Mouse (Mus musculus) heart, adult 18-20 months (tissue): Measurements from ENCODE around the gene Spaca6. TPM values are rescaled to one million over a fixed set of nuclear protein-coding genes. Genes with fewer than 3 reads are reported as not detected.

Experiments
- DNase-seq, 2 experiments: peaks; one replicate each; pipeline ENCODE4 v3.0.0; 2021 to 2022; ENCODE audit warnings: mixed read lengths in 1 of 2
- long read RNA-seq, 2 experiments: library from polyadenylated mRNA; stranded (forward); transcript quantifications; one replicate each; pipeline ENCODE4 v2.0.0; 2021
- total RNA-seq, 2 experiments: library from RNA; stranded (reverse); gene quantifications; 2 replicates each; pipeline ENCODE4 v1.2.3; 2021

Gene Spaca6
- 1 to 10 TPM; 6.7 to 9.7 TPM for total RNA-seq
- long read RNA-seq, experiment 1, result 0 reads
- long read RNA-seq, experiment 2, partial matches to known transcripts, result 0 of 1 reads
- long read RNA-seq, experiment 2, other reads (novel, unspliced or antisense), result 0 of 1 reads

DNA sequence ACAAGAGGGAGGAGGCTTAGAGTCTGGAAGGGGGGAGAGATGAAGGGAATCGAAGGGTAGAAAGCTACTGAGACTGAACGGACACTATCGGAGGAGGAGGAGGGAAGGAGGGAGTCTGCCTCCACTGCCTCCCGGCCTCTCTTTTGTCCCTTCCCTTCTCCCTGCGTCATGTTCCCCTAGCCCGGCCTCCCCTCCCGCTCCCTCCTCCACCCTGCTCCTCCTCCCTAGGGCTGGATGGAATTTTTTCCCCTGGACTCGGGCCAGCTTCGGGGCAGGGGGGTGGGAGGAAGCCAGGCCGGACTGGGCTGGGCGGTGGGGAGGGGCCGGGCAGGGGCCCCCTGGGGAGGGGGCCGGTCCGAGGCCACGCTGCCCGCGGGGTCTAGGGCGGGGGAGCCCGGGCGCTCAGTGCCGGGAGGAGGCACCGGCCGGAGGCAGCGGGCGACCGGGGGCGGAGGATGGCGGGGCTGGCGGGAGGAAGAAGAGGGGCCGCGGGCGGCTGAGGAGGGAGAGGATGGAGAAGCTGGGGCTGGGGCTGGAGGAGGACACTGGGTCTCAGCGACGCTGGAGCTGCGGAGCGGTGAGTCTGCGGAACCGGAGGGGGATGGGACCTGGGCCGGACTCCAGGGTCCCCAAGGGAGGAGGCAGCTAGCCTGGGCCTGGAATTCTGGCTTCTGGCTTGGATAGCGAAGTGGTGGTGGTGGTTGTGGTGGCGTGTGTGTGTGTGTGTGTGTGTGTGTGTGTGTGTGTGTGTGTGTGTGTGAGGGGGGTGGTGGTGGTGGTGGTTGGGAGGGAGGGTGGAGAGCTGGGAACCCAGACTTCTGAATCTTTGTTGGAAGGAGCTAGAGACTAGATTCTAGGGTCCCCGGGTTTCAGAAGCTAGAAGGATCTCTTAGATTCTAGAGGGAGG lies at the start of gene Spaca6:
Gene Spaca6 (plus strand): TSS at position 408 of the 907 bp plus-strand sequence.
- peak; percentile 96 for DNase-seq

DNA sequence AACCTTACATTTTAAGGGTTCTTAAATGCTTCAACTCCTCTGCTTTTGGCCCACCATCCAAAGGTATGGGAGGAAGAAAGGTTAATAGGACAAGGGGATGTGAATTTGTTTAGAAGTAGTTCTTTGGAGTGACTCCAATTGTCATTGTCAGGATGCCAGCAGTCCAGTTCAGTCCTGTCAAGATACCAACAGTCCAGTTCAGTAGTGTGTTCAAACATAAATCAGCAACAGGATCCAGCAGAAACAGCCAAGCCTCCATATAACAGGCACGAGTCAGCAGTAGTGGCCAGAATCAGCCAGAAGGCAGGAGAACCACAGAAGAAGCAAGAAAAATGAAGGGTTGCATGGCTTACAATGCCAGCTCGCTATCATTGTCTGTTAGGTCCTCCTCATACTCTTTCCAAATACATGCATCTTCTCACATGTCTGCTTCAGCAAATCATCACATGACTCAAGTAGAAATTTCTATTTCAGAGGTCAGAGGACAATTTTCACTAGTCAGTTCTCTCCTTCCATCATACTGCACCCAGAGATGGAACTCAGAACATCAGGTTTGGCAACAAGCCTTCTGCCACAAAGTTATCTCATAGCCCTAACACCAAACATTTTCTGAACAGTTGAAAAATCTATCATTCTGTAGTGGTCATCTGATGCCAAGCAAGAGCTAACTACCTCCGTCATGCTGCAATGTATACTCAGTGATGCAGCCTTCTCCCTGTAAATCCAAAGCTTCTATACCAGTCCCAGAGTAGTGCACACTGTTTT lies 35.9 kb upstream of the Spaca6 start:
- DNase-seq, result no peak

DNA sequence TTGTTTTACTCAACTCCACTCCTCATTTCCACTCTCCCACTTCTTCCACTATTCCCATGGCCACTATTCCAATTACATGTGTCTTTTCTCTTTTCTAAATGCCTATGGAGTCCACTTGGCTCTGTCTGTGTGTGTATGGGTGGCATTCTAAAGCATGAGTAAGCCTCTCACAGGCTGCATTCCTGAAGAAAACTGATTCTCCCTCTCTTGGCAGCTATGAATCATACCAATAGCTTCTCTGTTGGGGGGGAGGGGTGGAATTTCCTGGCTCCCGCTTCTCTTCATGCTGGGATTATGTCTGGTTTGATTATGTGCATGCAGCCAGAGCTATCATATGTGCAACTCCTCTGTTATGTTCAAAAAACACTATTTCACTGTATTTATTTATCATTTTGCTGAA lies 34.4 kb upstream of the Spaca6 start:
- peak in 1 of 2 experiments; percentile 1 for DNase-seq

DNA sequence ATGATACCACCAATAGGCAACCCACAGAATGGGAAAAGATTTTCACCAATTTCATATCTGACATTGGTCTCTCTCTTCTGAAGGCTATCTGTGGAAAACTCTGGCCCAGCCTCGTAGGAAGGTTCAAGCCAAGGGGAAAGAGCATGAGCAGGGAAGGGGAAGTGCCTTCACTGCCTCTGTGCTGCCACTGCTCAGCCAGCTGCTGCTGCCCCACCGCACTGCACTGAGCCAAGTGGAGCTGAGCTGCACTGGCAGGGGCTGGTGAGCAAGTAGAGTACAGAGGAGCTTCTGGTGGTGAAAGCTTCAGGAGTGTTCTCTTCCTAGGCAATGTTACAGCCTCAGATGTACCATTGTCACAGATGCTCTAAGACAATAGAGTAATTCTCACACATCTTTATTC lies 31.4 kb upstream of the Spaca6 start:
- no peak for DNase-seq

DNA sequence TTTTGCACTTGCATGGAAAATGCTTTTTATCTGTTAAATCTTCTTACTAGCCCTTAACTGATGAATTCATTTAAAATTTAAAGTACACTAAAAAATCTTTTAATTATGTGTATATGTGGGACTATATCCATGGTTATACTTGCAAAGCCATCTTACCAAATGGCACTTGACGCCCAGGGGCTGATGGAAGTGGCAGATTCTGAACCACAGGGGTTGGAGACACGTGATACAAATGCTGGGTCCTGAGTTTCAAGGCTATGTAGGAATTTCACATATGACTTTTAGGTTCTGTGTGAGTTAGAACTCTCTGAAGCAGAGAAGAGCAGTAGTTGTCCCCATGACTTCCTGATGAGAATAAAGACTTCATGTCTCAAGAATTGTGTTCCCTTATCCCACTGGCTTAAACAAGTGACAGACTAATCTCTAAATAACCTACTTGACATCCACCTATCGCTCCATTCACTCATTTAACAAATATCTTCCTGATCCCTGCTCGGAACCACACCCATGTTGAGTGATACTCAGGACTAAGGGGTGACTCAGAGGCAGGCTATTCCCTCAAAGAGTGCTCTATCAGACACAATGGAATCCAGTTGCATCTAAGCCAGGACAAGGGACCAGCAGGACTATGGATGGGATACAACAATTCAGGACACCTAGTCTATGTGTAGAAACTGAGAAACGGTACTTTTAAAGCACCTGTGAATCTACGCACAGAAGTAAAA lies 3.2 kb upstream of the Spaca6 start:
- no peak for DNase-seq

DNA sequence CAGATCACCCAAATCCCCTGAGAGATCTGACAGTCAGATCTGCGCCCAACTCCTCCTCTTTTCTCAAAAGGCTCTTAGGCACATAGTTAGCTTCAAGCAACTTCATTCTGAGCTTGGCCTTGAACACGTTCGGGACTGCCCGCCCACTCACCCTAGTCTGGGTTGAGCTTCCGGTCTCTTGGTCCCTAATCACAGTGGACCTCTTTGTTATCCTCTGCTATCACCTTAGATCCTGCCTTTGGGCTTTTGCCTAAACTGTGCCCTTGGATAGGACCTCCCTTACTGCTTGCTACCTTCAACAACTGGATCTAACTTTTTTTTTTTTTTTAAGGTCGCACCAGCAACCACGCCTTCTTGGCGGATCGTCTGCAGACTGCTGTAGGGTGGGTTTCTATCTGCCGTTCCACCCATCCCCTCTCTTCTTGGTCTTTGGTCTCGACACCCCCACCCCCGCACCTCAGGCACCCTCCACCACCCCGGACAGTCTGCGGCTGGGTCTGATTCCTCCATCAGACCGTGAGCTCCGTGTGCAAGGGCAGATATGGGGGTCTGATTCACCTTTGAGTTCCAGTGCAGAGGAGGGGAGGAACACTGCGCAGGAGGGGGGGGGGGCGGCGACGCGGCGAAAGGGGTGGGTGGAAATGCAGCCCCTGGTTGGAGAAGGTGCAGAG lies 902 bp upstream of the Spaca6 start:
- DNase-seq, result peak; percentile 69 to 72

DNA sequence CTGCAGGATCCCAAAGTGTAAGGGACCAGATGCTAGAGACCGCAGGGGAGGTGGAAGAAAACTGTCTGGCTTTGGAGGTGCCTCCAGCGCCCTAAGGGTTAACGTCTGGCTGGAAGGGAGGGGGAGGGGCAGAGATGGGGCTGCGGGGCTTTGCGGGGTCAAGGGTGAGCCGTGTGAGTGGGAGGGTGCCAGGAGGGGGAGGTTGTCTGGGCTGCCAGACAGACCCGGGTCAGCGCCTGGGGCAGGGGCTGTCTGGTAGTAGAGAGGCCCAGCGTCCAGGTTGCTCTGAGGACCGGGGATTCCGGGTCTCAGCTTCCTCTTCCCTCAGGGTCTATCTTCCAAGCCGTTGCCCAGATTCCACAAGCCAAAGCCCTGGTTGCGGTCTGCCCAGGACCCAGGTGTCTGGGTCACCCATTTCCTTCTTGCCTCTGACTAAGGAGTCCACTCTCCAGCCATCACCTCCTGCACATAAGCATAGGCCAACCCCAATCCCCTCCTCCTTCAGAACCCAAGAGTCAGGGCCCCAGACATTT lies 766 bp downstream of the Spaca6 start:
- DNase-seq, result peak; percentile 46 to 66

DNA sequence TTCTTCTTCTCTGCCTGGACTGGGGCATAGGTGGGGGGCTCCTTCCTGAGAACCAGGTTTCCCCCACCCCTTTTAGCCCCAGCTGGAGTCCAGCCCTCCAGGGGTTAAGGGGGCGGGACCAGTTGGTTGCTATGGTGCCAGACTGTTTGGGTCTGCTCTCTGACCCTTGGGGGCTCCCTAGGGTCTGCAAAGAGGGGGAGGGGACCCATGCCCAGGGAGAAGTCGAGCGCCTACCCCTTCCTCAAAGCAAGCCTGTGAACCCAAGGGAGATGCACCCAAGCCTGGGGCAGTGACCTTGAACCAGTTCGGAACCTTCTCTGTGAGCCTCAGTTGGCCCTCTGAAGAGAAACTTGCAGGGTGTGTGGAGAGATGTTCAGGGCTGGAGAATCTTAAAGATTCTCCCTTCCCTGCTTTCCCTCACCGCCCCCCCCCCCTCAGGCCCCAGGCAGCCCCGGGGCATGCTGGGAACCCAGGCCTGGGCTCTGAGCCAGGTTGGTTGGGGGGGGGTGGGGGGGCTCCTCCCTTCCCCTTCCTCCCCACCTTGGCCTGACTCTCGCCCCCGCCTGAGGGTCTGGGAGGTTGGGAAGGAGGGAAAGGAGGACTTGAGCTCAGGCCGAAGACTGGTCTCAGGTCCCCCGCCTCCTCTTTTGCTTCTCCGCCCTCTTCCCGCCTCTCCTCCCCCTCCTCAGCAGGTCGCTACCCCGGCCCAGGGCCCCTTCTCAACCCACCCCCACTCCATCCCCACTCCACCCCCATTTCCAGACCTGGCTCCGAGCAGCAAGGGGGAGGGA lies 1.4 kb downstream of the Spaca6 start:
- peak; percentile 66 to 70 for DNase-seq

DNA sequence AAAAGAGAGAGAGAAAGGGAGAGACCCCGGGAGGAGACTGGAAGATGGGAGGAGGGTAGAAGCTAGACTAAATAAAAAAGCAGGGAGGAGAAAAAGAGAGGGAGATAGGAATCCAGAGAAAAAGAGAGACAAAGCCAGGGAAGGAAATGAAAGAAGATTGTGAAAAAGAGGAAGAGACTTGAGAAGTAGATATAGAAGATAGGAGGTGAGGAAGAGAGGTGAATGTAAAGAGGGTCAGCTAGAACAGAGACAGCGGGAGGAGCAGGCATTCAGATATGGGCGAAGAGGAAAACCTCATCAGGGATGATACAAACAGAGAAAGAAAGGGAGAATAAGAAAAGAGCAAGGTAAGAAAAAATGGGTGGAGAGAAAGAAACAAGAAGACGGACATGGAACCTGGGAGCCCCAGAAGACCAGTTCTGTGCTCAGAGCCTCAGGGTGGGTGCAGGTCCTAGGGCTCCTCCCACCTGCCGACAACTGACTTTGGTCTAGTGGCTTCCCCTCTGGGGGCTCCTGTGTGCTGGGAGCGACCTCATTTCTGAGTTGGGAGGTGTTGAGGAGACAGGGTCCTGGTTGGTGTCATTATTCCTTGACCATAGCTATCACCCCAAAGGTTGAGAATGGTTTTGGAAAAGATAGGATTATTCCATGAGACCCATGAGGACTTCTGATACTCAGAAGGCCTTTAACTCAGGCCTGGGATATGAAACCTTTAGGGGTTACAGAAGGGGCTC lies 2.3 kb downstream of the Spaca6 start:
- peak in 1 of 2 experiments; percentile 26 for DNase-seq

DNA sequence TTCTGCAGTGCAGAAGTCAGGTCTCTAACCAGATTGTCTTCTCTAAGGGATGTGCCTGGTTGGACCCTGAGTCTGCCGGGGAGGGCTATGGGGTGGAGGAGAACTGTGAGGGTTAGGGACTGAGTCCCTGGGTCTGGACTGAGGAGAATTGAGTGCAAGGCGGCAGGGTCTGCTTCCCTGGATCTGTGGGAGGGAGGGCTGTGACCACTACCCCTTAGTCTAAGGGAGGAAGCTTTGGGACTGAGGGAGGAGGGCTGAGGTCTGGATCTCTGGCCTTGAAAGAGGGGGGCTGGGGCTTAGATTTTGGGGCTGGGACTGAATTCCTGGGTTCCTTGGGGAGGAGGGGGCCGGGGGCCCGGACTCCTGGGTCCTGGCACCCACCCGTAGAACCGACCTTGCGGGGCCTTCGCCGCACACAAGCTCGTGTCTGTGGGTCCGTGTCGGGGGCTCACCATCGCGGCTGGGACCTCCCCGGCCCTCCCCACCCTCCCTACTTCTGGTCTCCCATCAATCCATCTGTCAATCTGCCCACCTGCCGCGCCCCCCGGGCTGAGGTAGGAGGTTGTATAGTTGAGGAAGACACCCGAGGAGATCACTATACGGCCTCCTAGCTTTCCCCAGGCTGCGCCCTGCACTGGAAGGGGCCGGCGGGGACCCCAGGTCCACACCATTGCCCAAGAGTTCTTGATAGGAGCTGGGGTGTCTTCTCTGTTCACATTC lies 3.0 kb downstream of the Spaca6 start:
- DNase-seq, result peak in 1 of 2 experiments; percentile 14

DNA sequence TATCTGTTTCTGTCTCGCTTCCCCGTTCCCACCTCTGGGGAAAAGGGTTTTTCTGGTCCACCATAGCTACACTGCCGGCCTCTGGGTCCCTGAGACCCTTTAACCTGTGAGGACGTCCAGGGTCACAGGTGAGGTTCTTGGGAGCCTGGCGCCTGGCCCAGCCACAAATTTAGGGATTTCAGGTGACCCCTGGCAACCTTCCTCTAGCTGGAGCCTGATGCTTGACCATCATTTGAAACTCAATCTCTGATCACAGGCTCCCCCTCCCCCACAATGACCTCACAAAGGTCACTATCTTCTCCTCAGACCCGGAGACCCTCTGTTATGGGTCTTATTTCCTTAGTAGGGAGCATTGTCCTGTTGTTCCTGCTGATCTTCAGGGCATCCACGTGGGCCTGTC lies 3.8 kb downstream of the Spaca6 start:
- DNase-seq, result no peak

DNA sequence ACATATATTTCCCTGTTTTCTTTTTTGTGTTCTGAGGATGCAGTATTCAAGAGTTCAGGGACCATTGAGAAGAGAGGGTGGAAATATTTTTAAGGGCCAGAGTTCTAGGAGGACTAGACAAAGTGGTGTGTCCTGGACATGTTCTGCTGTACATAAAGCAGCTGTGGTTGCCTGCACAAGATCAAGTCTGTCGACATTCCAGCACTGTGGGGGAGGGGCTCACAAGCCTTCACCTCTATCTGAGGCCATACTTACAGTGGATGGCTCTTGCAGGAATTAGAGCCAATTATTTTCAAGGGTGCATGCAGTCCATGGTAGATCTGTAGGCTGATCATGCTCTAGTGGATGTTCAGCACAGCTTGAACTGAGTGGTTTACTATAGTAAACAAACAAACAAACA lies 7.9 kb downstream of the Spaca6 start:
- peak in 1 of 2 experiments; percentile 17 for DNase-seq

DNA sequence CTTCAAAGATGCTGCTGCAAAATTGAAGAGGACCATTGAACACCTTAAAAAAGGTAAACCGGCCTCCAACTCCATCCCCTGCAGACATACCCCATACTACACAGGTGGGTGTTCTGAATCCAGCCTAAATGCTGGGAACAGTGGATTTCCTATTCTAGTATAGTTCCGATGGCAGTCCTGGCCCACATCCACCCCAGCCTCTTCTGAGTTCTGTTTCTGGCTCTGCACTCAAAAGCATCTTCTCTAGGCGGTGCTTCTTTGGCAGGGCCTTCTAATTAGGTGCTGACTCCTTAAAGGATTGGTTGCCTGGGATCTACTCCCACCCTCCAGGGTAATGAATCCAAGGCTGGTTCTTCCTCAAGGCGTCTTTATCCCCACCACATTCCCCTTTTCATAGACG lies 9.1 kb downstream of the Spaca6 start:
- DNase-seq, result peak in 1 of 2 experiments; percentile 6

DNA sequence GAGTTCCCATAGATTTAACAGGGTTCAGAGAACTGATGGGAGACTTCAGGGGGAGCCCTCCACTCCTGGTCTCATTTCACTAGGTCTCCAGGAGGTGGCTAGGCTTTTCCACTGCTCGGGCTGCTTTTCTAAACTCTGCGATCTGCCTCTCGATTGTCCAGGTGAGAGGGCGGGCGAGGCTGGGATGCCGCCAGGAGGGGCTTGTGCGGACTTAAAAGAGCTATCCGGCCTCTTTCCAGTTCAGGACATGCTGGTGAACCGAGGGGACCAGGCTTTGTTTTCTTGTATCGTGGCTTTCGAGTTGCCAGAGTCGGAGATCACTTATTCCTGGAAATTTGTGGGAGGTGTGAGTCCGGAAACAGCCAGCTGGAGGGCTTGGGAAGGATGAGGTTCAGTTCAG lies 10.5 kb downstream of the Spaca6 start:
- DNase-seq, result no peak

DNA sequence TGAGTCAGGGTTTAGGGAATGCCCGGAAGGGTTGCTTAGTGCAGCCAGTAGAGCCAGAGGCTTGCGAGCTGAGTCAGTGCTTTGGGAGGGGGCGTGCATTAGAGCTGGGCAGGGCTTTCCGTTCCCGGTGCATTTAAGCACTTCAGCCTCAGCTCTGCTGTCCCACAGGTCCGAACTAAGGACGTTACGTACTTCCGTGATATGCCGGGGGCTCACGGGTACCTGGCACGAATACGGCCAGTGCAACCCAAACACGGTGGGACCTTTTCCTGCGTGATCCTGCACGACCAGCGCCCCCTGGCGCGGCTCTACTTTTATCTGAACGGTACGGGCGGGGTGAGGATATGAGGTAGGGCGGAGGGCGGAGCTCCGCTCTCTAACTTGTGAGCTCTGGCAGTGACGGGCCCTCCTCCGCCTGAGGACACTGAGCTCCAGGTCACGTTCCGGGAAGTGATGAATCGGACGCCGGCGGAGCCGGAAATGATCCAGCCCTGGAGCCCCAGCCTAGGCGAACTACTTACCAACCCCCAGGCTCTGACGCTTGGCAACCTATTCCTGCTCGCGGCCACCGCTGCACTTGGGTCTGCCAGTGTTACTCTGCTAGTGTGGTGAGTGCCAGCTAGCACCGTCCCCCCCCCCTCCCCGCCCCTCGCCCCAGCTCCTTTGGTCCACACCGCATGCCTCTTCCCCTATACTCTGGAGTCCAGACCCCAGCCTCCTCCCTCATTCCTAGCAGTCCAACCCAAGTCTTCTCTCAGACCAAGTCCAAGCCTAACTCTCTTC lies 11.2 kb downstream of the Spaca6 start:
- peak; percentile 98 to 99 for DNase-seq

DNA sequence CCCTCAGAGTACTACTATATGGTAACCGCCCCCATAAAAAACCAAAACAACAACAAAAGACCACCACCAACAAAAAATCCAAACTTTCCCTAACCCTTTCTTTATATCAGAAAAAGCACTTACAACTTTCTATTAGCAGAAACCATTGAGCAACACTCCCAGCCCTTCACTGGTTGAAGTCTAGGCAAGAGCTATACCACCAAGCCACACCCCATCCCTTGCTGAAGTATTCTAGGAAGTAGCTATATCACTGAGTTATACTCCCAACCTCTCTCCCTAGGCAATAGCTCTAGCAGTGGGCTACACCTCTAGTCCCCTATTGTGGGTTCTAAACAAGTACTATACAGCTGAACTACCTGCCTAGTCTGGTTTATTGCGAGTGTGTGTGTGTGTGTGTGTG lies 12.3 kb downstream of the Spaca6 start:
- peak in 1 of 2 experiments; percentile 3 for DNase-seq

DNA sequence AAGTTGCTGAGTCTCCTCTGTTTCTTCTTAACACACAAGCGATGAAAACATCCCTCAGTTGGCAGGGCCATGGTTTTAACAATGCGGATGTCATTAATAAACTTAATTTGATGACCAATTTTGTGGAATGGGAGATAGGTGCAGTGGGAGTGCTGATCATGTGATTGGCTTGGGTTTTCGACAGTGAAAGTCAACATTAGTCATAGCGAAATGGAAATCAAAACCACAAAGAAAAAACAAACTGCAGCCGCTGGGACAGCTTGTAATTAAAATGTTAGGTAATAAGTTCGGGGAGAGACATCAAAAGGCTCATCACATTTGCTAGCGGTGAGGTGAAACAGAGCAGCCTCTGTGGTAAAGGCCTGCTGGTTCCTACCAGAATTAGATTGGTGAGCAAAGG lies 13.8 kb downstream of the Spaca6 start:
- no peak for DNase-seq

DNA sequence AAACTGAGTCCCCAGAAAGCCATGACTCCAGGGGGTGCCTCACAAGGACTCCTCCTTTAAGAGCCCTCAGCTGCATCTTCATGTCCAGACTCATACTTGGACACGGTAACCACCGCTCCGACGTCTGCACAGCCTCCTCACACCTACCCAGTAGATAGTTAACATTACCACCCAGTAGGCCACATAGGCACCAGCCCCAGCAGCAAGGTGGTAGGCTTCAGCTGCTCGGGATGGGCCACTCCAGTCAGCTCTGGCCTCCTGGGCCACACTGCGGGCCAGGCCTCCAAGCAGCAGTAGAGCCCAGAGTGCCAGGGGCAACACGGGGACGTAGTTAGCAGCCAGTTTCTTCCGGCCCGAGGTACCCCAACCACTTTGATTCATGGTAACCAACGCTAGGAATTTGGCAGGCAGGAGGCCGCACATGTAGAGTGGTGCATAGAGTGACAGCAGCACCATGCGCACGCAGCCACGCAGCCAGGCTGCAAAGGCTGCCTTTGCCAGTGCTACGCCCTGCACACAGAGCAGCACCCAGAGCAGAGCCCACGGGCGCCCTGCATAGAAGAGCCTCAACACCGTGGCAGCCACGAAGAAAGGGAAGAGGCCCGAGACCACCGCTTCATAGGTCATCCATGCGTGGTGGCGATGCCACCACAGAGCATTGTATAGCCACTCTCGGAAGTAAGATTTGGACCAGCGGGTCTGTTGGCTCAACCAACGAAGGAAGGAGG lies 16.7 kb downstream of the Spaca6 start:
- DNase-seq, result no peak
